Mouse (Mus musculus) liver, adult 2 months (tissue): ENCODE measurements at regions not wholly inside any gene's neighbourhood (a gene's known extent, or its start where the extent isn't known, plus 50 kb on each side); places are given as distances from the start of the nearest gene placed in this dataset.

Experiments used
- CTCF ChIP-seq: fragments of 200-500 bp; IDR thresholded peaks from 2 replicates; pipeline ENCODE4 v1.5.1; 2011; ENCODE audit warnings: low read depth, low read length, control low read depth
- POLR2A ChIP-seq: fragments of 200-500 bp; IDR thresholded peaks from 2 replicates; pipeline ENCODE4 v1.6.1; 2011; ENCODE audit warnings: low read length, control low read depth; ENCODE audit not compliant: insufficient read depth; ENCODE audit errors: extremely low read depth

DNA sequence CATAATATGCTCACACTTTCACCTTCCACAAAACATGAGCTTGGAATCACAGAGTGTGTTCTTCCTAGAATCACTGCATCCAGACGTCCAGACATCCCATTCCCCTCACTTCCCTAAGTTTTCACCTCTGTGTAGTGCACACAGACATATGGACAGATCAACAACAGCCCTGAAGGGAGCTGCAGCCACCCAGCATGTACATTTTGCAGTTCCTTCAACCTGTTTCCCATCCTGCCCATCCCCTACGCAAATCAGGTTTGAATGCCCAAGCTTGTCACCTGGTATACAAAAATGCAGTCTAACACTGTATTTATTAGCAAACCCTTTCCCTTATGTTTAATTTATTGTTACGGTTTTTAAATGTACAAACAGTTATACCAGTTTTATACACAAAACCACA, 294.4 kb upstream of the Prkd1 start:
- no peak for TF ChIP-seq POLR2A
- no peak for TF ChIP-seq CTCF
